Mouse (Mus musculus) neural tube, embryonic 14.5 days (tissue): ENCODE data around the gene Sh3d19. TPM values are rescaled to one million over a fixed set of nuclear protein-coding genes. Genes with fewer than 3 reads are reported as not detected.

ENCODE experiments used
- ATAC-seq: fragments of 200-750 bp; cut with Nextera tagmentation; 2 replicates; pipeline ENCODE4 v1.8.0; 2017; ENCODE audit warnings: low read depth, mild to moderate bottlenecking, moderate TSS enrichment, moderate library complexity
- H3K27ac ChIP-seq: fragments of 300-500 bp; sonication (generic); 2 replicates; pipeline ENCODE4 v1.5.1; 2014; ENCODE audit warnings: low read depth, mild to moderate bottlenecking, control low read depth, low read length, moderate library complexity, mixed read lengths
- H3K27me3 ChIP-seq: fragments of 300-500 bp; sonication (generic); 2 replicates; pipeline ENCODE4 v1.6.1; 2014; ENCODE audit warnings: low read length; ENCODE audit not compliant: control insufficient read depth, insufficient read depth
- H3K36me3 ChIP-seq: fragments of 300-500 bp; sonication (generic); 2 replicates; pipeline ENCODE4 v1.6.1; 2014; ENCODE audit warnings: low read length, mixed read lengths; ENCODE audit not compliant: control insufficient read depth, insufficient read depth
- H3K4me1 ChIP-seq: fragments of 300-500 bp; sonication (generic); 2 replicates; pipeline ENCODE4 v1.6.1; 2014; ENCODE audit warnings: low read length; ENCODE audit not compliant: control insufficient read depth, insufficient read depth
- H3K4me2 ChIP-seq: fragments of 300-500 bp; sonication (generic); 2 replicates; pipeline ENCODE4 v1.6.1; 2014; ENCODE audit warnings: mild to moderate bottlenecking, low read depth, low read length, control low read depth
- H3K4me3 ChIP-seq: fragments of 300-500 bp; sonication (generic); 2 replicates; pipeline ENCODE4 v1.5.1; 2014; ENCODE audit warnings: low read depth, low read length, control low read depth, mixed read lengths
- H3K9ac ChIP-seq: fragments of 300-500 bp; sonication (generic); replicated peaks from 2 replicates; pipeline ENCODE4 v1.6.1; 2014; ENCODE audit warnings: low read depth, mild to moderate bottlenecking, control low read depth, low read length, mixed read lengths
- H3K9me3 ChIP-seq: fragments of 300-500 bp; sonication (generic); 2 replicates; pipeline ENCODE4 v1.6.1; 2016; ENCODE audit warnings: low read length; ENCODE audit not compliant: control insufficient read depth
- WGBS: fragments of 180-500 bp; shearing (Covaris S2); extraction: QIAGEN DNeasy Blood & Tissue Kit; methylation state at CpG from one replicate; pipeline ENCODE4 v1.1.7; 2014; 5-methylcytosine and 5-hydroxymethylcytosine counted together
- polyA plus RNA-seq: library from polyadenylated mRNA; unstranded; fragments of >200 nt; fragmentation: Nextera tagmentation; extraction: Ambion mirVana; gene quantifications from 2 replicates; pipeline ENCODE4 v1.2.1, GENCODE M21; 2014

Sh3d19 gene
- polyA plus RNA-seq, 1 experiment from 2014 or later: 15.5 TPM

- H3K4me3 ChIP-seq: peak within 1 kb of the TSS; percentile 93
- peaks cover 3% of the 10 kb centered on the region; the same call in 1 of the 2 replicates for H3K9me3 ChIP-seq
- peak within 1 kb of the TSS; percentile 81 for H3K27ac ChIP-seq
- peak within 1 kb of the TSS; percentile 97 for H3K9ac ChIP-seq
- peak; percentile 97 for ATAC-seq
- no peaks in the 10 kb centered on the region for H3K27me3 ChIP-seq
- WGBS: under 1% methylated on average over 77 of the region's 77 CpGs
- H3K4me1 ChIP-seq: peaks cover 14% of the 10 kb centered on the region
- peak within 1 kb of the TSS; percentile 53 for H3K4me2 ChIP-seq
- peaks cover 30% of the 10 kb centered on the region for H3K36me3 ChIP-seq
Observed at GRCm38 (mm10) chr3:86142263-86142933, 171.5 kb downstream of the Sh3d19 start, which contains the start of gene Rps3a1. Gene Rps3a1, minus strand, starts transcription at chr3:86142702.

DNA sequence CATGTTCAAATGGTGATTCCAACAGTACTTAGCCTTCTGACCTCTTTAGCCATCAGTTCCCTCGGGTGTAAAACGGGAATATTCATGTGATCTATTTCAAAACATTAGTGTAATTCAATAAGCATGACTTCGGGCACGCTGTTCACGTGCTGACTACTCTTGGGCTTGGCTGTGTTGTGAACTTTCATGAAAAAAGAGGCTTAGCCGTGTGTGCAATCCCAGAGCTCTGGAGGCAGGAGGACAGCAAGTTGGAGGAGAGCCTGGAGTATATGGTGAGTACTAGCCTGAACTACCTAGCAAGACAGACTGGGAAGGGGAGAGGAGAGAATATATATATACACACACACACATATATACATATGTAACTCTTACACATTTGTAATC lies 172.0 kb downstream of the Sh3d19 start:
- H3K4me3 ChIP-seq: no peak overlapping the region
- peak; percentile 16 for ATAC-seq
- 37% methylated on average over 6 of the region's 6 CpGs for WGBS

GRCm38 (mm10) chr3:86143343-86143742 lies 172.4 kb downstream of the Sh3d19 start:
- H3K36me3 ChIP-seq: peaks cover 20% of the 10 kb centered on the region; the same call in 1 of the 2 replicates
- peaks cover 3% of the 10 kb centered on the region; the same call in 1 of the 2 replicates for H3K9me3 ChIP-seq
- H3K27me3 ChIP-seq: no peaks in the 10 kb centered on the region
- H3K4me1 ChIP-seq: peaks cover 14% of the 10 kb centered on the region
- no peak overlapping the region for H3K4me3 ChIP-seq
- H3K27ac ChIP-seq: no peak overlapping the region
- 87% methylated on average over 6 of the region's 6 CpGs for WGBS
- ATAC-seq: no peak
- H3K4me2 ChIP-seq: no peak overlapping the region; the same call in 1 of the 2 replicates
- no peak overlapping the region for H3K9ac ChIP-seq

More for the DNA sequence above, 172.0 kb downstream of the Sh3d19 start:
- Histone ChIP-seq H3K9me3 (peaks cover 3% of the 10 kb centered on the region; the same call in 1 of the 2 replicates), H3K9ac (no peak overlapping the region), H3K4me1 (peaks cover 14% of the 10 kb centered on the region), H3K36me3 (peaks cover 24% of the 10 kb centered on the region), H3K27ac (no peak overlapping the region), H3K27me3 (no peaks in the 10 kb centered on the region), H3K4me2 (peak overlapping the region; percentile 17; the same call in 1 of the 2 replicates)

GRCm38 (mm10) chr3:86149063-86149462 lies 178.2 kb downstream of the Sh3d19 start:
- no peak overlapping the region for H3K9ac ChIP-seq
- H3K27ac ChIP-seq: no peak overlapping the region
- WGBS: 72% methylated on average over 6 of the region's 6 CpGs
- no peak for ATAC-seq
- H3K4me3 ChIP-seq: no peak overlapping the region
- no peaks in the 10 kb centered on the region for H3K4me1 ChIP-seq
- H3K27me3 ChIP-seq: no peaks in the 10 kb centered on the region
- no peak overlapping the region for H3K4me2 ChIP-seq
- peaks cover 3% of the 10 kb centered on the region; the same call in 1 of the 2 replicates for H3K9me3 ChIP-seq
- no peaks in the 10 kb centered on the region for H3K36me3 ChIP-seq

DNA sequence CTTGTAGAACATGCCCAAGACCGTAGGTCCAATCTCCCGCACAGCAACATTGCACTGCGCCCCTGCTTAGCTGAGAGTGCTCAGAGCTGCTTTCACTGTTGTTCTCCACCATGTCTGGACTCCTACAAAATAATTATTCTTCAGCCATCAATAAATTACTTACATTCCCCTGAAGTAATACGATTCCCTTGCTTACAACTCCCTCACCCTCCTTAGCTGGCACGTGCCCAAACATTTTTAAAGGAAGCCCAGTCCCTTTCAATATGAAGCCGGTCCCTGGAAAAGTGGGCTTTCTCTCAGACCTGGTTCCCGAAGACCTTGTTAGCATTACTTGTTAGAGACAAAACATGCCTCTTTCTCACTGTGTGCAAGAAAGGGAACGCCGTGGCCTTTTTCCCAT lies 178.6 kb downstream of the Sh3d19 start:
- Histone ChIP-seq H3K9ac (no peak overlapping the region), H3K4me2 (no peak overlapping the region), H3K27ac (no peak overlapping the region), H3K4me1 (no peaks in the 10 kb centered on the region), H3K27me3 (no peaks in the 10 kb centered on the region), H3K4me3 (no peak overlapping the region), H3K36me3 (no peaks in the 10 kb centered on the region), H3K9me3 (peaks cover 3% of the 10 kb centered on the region; the same call in 1 of the 2 replicates)
- 73% methylated on average over 9 of the region's 9 CpGs for WGBS
- no peak for ATAC-seq

- Histone ChIP-seq H3K9me3 (no peaks in the 10 kb centered on the region), H3K9ac (no peak overlapping the region), H3K27ac (no peak overlapping the region), H3K4me3 (no peak overlapping the region), H3K27me3 (no peaks in the 10 kb centered on the region), H3K36me3 (no peaks in the 10 kb centered on the region), H3K4me2 (no peak overlapping the region), H3K4me1 (no peaks in the 10 kb centered on the region)
- ATAC-seq: no peak
- 82% methylated on average over 8 of the region's 8 CpGs for WGBS
Observed at GRCm38 (mm10) chr3:86168841-86169425, 198.0 kb downstream of the Sh3d19 start.

DNA sequence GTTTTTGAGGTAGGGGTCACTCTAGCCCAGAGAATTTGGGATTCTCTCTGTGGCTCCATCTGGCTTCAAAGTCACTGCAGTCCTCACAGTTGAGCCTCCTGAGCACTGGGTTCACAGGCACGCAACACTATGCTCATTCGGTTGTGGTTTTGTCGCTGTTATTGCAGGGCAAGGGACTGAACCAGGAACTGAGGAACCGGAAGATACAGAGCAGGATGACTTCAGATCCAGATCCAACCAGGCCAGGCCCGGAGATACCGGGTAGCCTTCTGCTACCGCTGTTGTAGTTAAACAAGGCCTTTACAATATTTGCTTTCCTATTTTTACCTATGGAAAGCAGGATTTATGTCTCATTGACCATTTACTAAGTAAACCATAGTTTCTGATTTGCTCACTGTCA lies 208.8 kb downstream of the Sh3d19 start:
- WGBS: 87% methylated on average over 7 of the region's 7 CpGs
- Histone ChIP-seq H3K9me3 (no peaks in the 10 kb centered on the region), H3K27me3 (no peaks in the 10 kb centered on the region), H3K9ac (no peak overlapping the region), H3K4me3 (no peak overlapping the region), H3K4me1 (no peaks in the 10 kb centered on the region), H3K4me2 (no peak overlapping the region), H3K27ac (no peak overlapping the region), H3K36me3 (no peaks in the 10 kb centered on the region)
- no peak for ATAC-seq

Other genes with a start within 250 kb of the Sh3d19 start
- gene Fam160a1, start 153.8 kb upstream of the Sh3d19 start, polyA plus RNA-seq: 0.16 and 0.22 TPM in 2 replicates
- gene Glt28d2, start 83.6 kb upstream of the Sh3d19 start, polyA plus RNA-seq: 0.22 and 0.27 TPM in 2 replicates
- gene Gm37240, start 83.6 kb upstream of the Sh3d19 start, polyA plus RNA-seq: 0.18 TPM in 1 of 2 replicates, not detected in the other
- gene Prss48, start 31.4 kb downstream of the Sh3d19 start, polyA plus RNA-seq: not detected in 2 replicates
- gene Rps3a1, start 171.6 kb downstream of the Sh3d19 start, polyA plus RNA-seq: 560 and 650 TPM in 2 replicates